Mouse (Mus musculus): ENCODE results near the gene Ogdhl. TPM values are rescaled to one million over a fixed set of nuclear protein-coding genes. Genes with fewer than 3 reads are reported as not detected.

Gene Ogdhl
- polyA plus RNA-seq, 1 experiment from 2014 or later: 31.3 TPM

- Histone ChIP-seq H3K9me3 (replicated peaks; ENCODE audit: control insufficient read depth, low read length, poor library complexity, severe bottlenecking) (no peaks in the 10 kb centered on the region; the same call in 1 of the 2 replicates), H3K4me2 (ENCODE audit: low read length) (no peak overlapping the region), H3K4me1 (ENCODE audit: control insufficient read depth, insufficient read depth, low read length) (no peaks in the 10 kb centered on the region), H3K4me3 (ENCODE audit: low read depth, low read length) (no peak overlapping the region), H3K27me3 (ENCODE audit: control insufficient read depth, insufficient read depth, low read depth, low read length) (no peaks in the 10 kb centered on the region), H3K27ac (ENCODE audit: low read length) (no peak overlapping the region), H3K9ac (ENCODE audit: low read depth, low read length) (no peak overlapping the region), H3K36me3 (ENCODE audit: control insufficient read depth, insufficient read depth, low read length) (no peaks in the 10 kb centered on the region)
- no peak for ATAC-seq
- 60% methylated on average over 7 of the region's 7 CpGs for WGBS
Measured at GRCm38 (mm10) chr14:32364359-32364758, 42.5 kb downstream of the Ogdhl start.

- H3K4me2 ChIP-seq (ENCODE audit: low read length): no peak overlapping the region
- H3K36me3 ChIP-seq (ENCODE audit: control insufficient read depth, insufficient read depth, low read length): no peaks in the 10 kb centered on the region
- H3K4me3 ChIP-seq (ENCODE audit: low read depth, low read length): no peak overlapping the region
- no peak overlapping the region for H3K9ac ChIP-seq (ENCODE audit: low read depth, low read length)
- H3K4me1 ChIP-seq (ENCODE audit: control insufficient read depth, insufficient read depth, low read length): no peaks in the 10 kb centered on the region
- ATAC-seq: no peak
- WGBS: 80% methylated on average over 7 of the region's 7 CpGs
- no peaks in the 10 kb centered on the region for H3K9me3 ChIP-seq (replicated peaks; ENCODE audit: control insufficient read depth, low read length, poor library complexity, severe bottlenecking)
- no peak overlapping the region for H3K27ac ChIP-seq (ENCODE audit: low read length)
- no peaks in the 10 kb centered on the region for H3K27me3 ChIP-seq (ENCODE audit: control insufficient read depth, insufficient read depth, low read depth, low read length)
Measured at GRCm38 (mm10) chr14:32369756-32370155, 47.9 kb downstream of the Ogdhl start.

DNA sequence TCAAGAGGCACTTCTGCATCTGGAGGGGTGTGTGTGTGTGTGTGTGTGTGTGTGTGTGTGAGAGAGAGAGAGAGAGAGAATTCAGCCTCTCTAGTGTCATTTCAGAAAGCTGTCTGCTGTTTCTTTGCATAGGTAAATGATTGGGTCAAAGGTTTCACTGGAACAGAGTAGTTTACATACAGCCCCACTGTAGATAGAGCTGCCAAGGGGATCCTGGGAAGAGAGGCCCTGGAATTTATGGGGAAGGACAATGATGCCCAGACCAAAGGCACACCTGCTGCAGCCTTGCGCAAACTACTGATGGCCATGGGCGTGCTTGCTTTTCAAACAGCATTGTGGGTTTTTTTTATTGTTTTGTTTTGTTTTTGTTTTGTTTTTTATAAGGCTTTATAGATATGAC, 50.7 kb downstream of the Ogdhl start:
- Histone ChIP-seq H3K4me2 (ENCODE audit: low read length) (no peak overlapping the region), H3K9me3 (replicated peaks; ENCODE audit: control insufficient read depth, low read length, poor library complexity, severe bottlenecking) (no peaks in the 10 kb centered on the region), H3K4me1 (ENCODE audit: control insufficient read depth, insufficient read depth, low read length) (no peaks in the 10 kb centered on the region), H3K36me3 (ENCODE audit: control insufficient read depth, insufficient read depth, low read length) (no peaks in the 10 kb centered on the region), H3K27ac (ENCODE audit: low read length) (no peak overlapping the region), H3K9ac (ENCODE audit: low read depth, low read length) (no peak overlapping the region), H3K27me3 (ENCODE audit: control insufficient read depth, insufficient read depth, low read depth, low read length) (no peaks in the 10 kb centered on the region), H3K4me3 (ENCODE audit: low read depth, low read length) (no peak overlapping the region)
- no peak for ATAC-seq
- 93% methylated on average over 2 of the region's 2 CpGs for WGBS

DNA sequence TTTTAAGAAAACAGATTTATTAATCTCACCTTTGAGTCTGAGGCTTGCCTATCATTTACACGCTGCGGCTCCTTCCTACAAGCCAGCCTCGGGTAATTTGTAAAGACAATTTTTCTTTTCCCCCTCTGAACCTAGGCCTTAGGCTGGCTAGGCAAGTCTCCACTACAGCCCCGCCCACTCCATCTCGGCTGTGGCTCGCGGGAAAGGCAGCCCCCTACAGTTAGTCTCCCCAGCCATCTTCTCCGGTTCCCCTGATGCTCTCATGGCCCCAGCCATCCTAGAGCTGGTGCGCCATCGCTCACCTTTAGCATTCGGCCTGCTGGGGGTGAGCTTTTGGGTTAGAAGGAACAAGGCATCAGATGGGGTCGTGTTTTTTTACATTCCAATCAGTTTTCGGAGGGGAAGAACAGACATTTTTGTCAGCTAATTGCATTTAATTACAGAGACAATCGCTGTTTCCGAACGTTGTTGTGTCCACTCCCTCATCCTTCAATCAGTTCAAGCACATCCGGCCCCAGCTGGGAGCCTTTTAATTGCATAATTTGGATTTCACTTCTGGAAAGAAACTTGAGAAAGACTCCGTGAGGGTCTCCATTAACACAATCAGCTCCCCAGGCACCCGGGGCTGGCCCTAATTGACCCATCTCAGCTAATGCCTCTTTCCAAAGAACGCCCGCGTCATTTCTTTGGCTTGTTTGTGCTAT, 57.7 kb downstream of the Ogdhl start:
- Histone ChIP-seq H3K9ac (ENCODE audit: low read depth, low read length) (no peak overlapping the region), H3K27ac (ENCODE audit: low read length) (no peak overlapping the region), H3K9me3 (replicated peaks; ENCODE audit: control insufficient read depth, low read length, poor library complexity, severe bottlenecking) (no peaks in the 10 kb centered on the region), H3K27me3 (ENCODE audit: control insufficient read depth, insufficient read depth, low read depth, low read length) (no peaks in the 10 kb centered on the region), H3K4me1 (ENCODE audit: control insufficient read depth, insufficient read depth, low read length) (peaks cover 14% of the 10 kb centered on the region; the same call in 1 of the 2 replicates), H3K4me3 (ENCODE audit: low read depth, low read length) (no peak overlapping the region), H3K36me3 (ENCODE audit: control insufficient read depth, insufficient read depth, low read length) (no peaks in the 10 kb centered on the region), H3K4me2 (ENCODE audit: low read length) (peak overlapping the region; percentile 21; the same call in 1 of the 2 replicates)
- 10% methylated on average over 22 of the region's 22 CpGs for WGBS
- no peak for ATAC-seq

GRCm38 (mm10) chr14:32380099-32380480, 58.3 kb downstream of the Ogdhl start:
- Histone ChIP-seq H3K27ac (ENCODE audit: low read length) (no peak overlapping the region), H3K4me1 (ENCODE audit: control insufficient read depth, insufficient read depth, low read length) (peaks cover 14% of the 10 kb centered on the region; the same call in 1 of the 2 replicates), H3K9me3 (replicated peaks; ENCODE audit: control insufficient read depth, low read length, poor library complexity, severe bottlenecking) (no peaks in the 10 kb centered on the region), H3K9ac (ENCODE audit: low read depth, low read length) (no peak overlapping the region), H3K36me3 (ENCODE audit: control insufficient read depth, insufficient read depth, low read length) (no peaks in the 10 kb centered on the region), H3K4me2 (ENCODE audit: low read length) (no peak overlapping the region), H3K27me3 (ENCODE audit: control insufficient read depth, insufficient read depth, low read depth, low read length) (no peaks in the 10 kb centered on the region), H3K4me3 (ENCODE audit: low read depth, low read length) (no peak overlapping the region)
- WGBS: 38% methylated on average over 3 of the region's 3 CpGs
- no peak for ATAC-seq

DNA sequence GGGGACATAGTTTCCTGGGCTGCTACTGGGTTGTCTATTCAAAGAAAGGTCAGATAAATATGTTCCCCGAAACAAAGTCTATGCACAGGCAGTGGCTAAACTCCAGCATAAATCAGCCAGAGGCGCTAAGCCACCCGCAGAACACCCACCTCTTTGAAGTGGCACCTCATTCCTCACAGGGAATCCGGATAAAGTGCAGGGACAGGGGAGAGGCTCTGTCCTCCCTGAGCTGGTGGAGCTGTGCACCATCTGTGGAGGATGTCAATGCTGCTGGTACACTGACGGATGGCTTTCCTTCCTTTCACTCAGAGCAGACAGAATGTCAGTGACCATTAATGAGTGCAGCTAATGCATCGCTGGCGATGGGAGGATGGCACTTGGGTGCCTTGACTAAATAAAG, 59.2 kb downstream of the Ogdhl start:
- Histone ChIP-seq H3K9ac (ENCODE audit: low read depth, low read length) (no peak overlapping the region), H3K9me3 (replicated peaks; ENCODE audit: control insufficient read depth, low read length, poor library complexity, severe bottlenecking) (no peaks in the 10 kb centered on the region), H3K4me2 (ENCODE audit: low read length) (peak overlapping the region; percentile 37), H3K36me3 (ENCODE audit: control insufficient read depth, insufficient read depth, low read length) (no peaks in the 10 kb centered on the region), H3K4me1 (ENCODE audit: control insufficient read depth, insufficient read depth, low read length) (peaks cover 14% of the 10 kb centered on the region; the same call in 1 of the 2 replicates), H3K4me3 (ENCODE audit: low read depth, low read length) (no peak overlapping the region), H3K27ac (ENCODE audit: low read length) (no peak overlapping the region), H3K27me3 (ENCODE audit: control insufficient read depth, insufficient read depth, low read depth, low read length) (no peaks in the 10 kb centered on the region)
- 29% methylated on average over 7 of the region's 7 CpGs for WGBS
- ATAC-seq: peak; percentile 56; the same call in 1 of the 2 replicates

GRCm38 (mm10) chr14:32381619-32382018, 59.8 kb downstream of the Ogdhl start:
- H3K4me1 ChIP-seq (ENCODE audit: control insufficient read depth, insufficient read depth, low read length): peaks cover 14% of the 10 kb centered on the region; the same call in 1 of the 2 replicates
- no peaks in the 10 kb centered on the region for H3K36me3 ChIP-seq (ENCODE audit: control insufficient read depth, insufficient read depth, low read length)
- H3K9me3 ChIP-seq (replicated peaks; ENCODE audit: control insufficient read depth, low read length, poor library complexity, severe bottlenecking): no peaks in the 10 kb centered on the region
- WGBS: 30% methylated on average over 15 of the region's 15 CpGs
- H3K4me2 ChIP-seq (ENCODE audit: low read length): peak overlapping the region; percentile 37
- H3K27me3 ChIP-seq (ENCODE audit: control insufficient read depth, insufficient read depth, low read depth, low read length): no peaks in the 10 kb centered on the region
- H3K9ac ChIP-seq (ENCODE audit: low read depth, low read length): no peak overlapping the region
- no peak overlapping the region for H3K4me3 ChIP-seq (ENCODE audit: low read depth, low read length)
- H3K27ac ChIP-seq (ENCODE audit: low read length): no peak overlapping the region
- peak; percentile 48; the same call in 1 of the 2 replicates for ATAC-seq

DNA sequence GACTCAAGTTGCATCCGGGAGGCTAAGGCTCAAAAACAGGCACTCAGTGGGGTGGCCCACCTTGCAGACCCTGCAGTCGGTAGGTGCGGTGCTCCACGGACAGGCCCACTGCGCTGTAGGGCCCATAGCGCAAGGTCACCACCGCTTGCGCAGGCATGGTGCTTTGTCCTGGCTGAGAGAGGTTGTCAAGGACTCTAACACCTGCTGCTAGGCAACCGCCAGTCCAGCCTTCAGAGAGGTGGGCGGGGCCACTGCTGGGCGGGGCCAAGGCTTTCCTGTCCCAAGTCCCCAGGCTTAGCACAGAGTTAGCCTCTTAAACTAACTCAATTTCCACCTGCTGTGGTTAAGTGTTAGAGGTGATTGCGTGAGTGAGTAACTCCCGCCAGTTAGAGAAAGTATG, 66.4 kb downstream of the Ogdhl start, which contains the start of gene 1700024G13Rik:
Gene 1700024G13Rik, minus strand, starts transcription at position 196 of the 400 bp plus-strand sequence.
- under 1% methylated on average over 13 of the region's 13 CpGs for WGBS

More for the DNA sequence above, 66.4 kb downstream of the Ogdhl start, which contains the start of gene 1700024G13Rik:
- Histone ChIP-seq H3K4me3 (ENCODE audit: low read depth, low read length) (no peak within 1 kb of the TSS), H3K27me3 (ENCODE audit: control insufficient read depth, insufficient read depth, low read depth, low read length) (no peaks in the 10 kb centered on the region), H3K4me1 (ENCODE audit: control insufficient read depth, insufficient read depth, low read length) (no peaks in the 10 kb centered on the region), H3K36me3 (ENCODE audit: control insufficient read depth, insufficient read depth, low read length) (no peaks in the 10 kb centered on the region), H3K9ac (ENCODE audit: low read depth, low read length) (no peak within 1 kb of the TSS), H3K4me2 (ENCODE audit: low read length) (peak within 1 kb of the TSS; percentile 1; the same call in 1 of the 2 replicates), H3K9me3 (replicated peaks; ENCODE audit: control insufficient read depth, low read length, poor library complexity, severe bottlenecking) (no peaks in the 10 kb centered on the region), H3K27ac (ENCODE audit: low read length) (no peak within 1 kb of the TSS)
- peak; percentile 81; the same call in 1 of the 2 replicates for ATAC-seq

All from midbrain, embryonic 16.5 days (tissue).